Mouse (Mus musculus) cerebellum, adult 2 months (tissue): ENCODE results near the gene Vsig4.

Experiments used
- CTCF ChIP-seq: fragments of 200-500 bp; IDR thresholded peaks from 2 replicates; pipeline ENCODE4 v1.5.1; 2011; ENCODE audit warnings: low read depth, mild to moderate bottlenecking, control low read depth, low read length, moderate library complexity, borderline replicate concordance; ENCODE audit not compliant: insufficient read depth
- POLR2A ChIP-seq: fragments of 200-500 bp; IDR thresholded peaks from 2 replicates; pipeline ENCODE4 v1.6.1; 2011; ENCODE audit warnings: low read length, control low read depth, borderline replicate concordance; ENCODE audit not compliant: insufficient read depth

GRCm38 (mm10) chrX:96206872-96207271, 86.4 kb downstream of the Vsig4 start:
- TF ChIP-seq CTCF = no peak
- TF ChIP-seq POLR2A = no peak
